Mouse (Mus musculus): ENCODE data around the gene Sebox. TPM values are rescaled to one million over a fixed set of nuclear protein-coding genes. Genes with fewer than 3 reads are reported as not detected.
"Not testable (repeated sequence)": the region's sequence is repeated elsewhere in the genome, so short reads cannot be mapped to it uniquely, and the experiment has no call there.

Gene Sebox
- total RNA-seq, 2 experiments from 2014 or later = not detected

DNA sequence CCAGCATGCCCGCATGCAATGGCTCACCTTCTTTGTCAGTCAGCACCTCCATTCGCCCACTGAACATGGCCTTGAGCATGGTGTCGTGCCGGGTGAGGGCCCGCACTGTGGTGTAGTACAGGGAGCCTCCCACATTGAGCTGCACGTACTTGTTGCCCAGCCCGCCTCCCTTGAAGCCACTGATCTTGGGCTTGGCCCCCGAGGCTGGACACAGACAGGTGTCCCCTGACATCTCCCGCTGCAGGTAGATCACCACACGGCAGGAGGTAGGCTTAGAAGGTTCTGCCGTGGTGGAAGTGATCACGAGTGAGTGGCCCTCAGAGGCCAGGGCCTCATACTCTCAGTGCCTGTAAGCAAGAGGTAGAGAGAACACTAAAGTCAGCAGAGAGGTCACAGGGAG, 26.8 kb downstream of the Sebox start:
- no peak for DNase-seq
- intact Hi-C loops (cut with DNase I; ENCODE audit: low total_unique reads) = no loop called here

DNA sequence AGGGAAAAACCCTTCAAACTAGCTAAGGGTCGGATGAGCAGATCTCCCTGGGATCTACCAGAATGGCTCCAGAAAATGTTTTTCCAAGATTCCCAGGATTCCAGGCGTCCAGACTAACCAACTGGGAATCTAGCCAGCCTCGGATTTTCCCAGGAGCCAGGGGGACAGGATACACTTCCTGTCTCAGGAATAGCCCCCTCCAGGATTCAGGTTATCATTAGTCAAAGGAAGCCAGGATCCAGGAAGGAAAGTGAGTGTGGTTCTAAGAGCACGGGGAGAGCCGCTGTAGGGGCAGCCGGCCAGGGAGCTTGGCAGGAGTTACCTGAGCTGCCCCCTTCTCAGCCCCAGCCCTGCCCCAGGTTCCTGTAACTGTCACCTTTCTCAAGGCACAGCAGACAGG, 27.8 kb downstream of the Sebox start:
- intact Hi-C loops (cut with DNase I; ENCODE audit: low total_unique reads) = no loop called here
- DNase-seq = peak; percentile 51

DNA sequence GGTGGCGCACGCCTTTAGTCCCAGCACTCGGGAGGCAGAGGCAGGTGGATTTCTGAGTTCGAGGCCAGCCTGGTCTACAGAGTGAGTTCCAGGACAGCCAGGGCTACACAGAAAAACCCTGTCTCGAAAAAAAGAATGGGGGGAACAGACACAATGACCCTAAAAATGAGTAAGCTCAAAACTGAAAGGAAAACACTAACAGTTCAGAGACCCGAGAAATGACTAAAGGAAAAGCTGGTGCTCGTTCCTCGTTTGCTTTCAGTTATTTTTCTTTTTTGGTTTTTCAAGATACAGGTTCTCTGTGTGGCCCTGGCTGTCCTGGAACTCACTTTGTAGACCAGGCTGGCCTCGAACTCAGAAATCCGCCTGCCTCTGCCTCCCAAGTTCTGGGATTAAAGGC, 28.3 kb downstream of the Sebox start:
- intact Hi-C loops (cut with DNase I; ENCODE audit: low total_unique reads); DNase-seq: not testable (repeated sequence)

DNA sequence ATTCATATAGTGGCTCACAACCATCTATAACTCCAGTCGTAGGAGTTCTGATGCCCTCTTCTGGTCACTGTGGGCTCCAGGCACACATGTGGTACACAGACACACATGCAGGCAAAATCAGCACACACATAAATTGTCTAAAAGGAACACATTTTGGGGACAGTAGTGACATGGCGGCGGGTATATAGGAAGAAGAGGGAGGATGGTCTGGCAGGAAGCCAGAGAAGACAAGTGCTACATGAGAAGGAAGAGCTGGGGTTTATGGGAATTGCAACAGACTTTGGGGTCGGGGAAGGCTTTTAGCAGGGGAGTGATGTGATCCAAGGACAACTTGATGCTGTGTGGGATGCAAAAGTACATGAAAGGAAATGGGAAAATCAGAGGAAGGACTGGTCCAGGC, 31.3 kb downstream of the Sebox start:
- no peak for DNase-seq
- intact Hi-C loops (cut with DNase I; ENCODE audit: low total_unique reads) = no loop called here

DNA sequence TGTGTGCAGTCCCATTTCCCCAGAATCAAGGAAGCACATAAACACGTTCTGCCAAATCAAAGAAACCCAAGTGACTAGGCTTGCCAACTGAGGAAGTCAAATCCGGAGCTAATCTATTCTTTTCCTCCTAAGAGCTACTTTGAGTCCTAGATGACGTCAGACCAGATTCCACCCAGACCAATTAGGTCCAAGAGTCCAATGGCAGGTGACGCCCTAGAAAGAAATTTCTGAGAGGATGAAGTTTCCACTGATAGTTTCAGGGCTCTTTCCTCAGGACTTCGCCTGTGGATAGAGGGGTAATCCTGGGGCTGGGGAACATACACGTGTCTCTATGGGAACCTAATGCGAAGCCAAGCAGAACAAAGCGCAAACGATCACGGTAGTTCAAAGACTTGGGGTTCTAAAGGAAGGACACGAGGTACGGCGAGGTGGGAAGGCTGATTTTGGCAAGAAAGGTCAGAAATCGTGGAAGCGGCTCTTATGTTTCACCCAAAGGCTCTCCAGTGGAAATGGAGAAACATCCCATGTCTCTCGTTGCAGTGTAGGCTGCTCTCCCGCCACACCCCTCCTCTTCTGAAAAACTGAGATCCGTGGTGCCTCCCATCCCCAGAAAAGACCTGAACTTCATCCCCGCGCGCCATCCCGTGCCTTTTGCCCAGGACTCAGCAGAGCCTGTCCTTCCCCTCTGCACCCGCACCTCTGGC, 32.3 kb downstream of the Sebox start:
- no peak for DNase-seq
- intact Hi-C loops (cut with DNase I; ENCODE audit: low total_unique reads) = no loop called here

DNA sequence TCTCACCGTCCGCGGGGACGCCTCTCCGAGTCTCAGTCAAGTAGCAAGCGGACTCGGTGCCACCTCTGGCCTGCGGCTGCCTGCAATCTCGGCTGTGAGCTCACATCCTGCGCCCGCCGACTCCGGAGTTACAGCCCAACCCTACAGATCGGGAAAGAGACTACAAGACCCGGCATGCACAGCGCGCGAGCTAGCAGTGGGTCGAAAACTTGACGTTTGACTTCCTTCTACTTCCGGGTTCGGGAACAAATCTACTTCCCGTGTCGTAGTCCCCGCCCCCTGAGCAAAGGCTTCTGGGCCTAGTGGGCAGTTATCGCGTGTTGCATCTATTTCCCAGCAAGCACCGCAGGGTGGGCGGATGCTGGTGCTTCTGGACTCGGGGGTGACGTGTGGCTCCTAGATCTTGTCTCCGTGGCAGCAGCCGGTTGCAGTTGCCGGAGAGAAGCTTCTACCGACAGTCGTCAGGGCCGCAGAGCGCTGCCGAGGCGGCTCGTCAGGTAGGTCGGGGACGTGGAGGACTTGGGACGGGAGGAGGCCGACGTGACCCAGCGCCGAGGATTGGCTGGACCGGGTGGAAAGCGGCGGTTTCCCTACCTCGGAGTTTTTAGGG, 32.9 kb downstream of the Sebox start, which contains the start of the genes Tnfaip1 and Ift20:
Gene Tnfaip1 (minus strand): TSS at position 253 of the 610 bp plus-strand sequence.
Gene Ift20 (plus strand): TSS at position 282 of the 610 bp plus-strand sequence.
- intact Hi-C loops (cut with DNase I; ENCODE audit: low total_unique reads) = no loop called here
- DNase-seq = peak; percentile 98

DNA sequence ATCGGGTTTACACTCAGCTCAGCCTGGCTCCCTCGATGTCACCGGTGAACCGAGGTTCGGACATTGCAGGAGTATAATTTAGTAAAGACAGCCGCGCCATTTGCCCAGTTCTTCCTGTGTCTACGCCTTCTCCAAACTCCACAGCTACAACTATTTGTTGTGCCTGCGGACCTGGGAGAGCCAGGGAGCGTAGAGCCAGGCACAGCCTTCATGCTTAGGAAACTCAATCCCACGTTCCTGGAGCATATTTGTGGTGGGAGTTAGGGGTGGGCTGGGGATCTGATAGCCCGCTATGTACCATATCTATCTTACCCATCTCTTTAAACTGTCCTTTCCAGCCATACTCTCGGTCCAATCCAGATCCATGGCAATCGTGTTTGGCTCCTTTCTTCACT, 33.4 kb downstream of the Sebox start:
- DNase-seq = no peak
- intact Hi-C loops (cut with DNase I; ENCODE audit: low total_unique reads) = no loop called here

DNA sequence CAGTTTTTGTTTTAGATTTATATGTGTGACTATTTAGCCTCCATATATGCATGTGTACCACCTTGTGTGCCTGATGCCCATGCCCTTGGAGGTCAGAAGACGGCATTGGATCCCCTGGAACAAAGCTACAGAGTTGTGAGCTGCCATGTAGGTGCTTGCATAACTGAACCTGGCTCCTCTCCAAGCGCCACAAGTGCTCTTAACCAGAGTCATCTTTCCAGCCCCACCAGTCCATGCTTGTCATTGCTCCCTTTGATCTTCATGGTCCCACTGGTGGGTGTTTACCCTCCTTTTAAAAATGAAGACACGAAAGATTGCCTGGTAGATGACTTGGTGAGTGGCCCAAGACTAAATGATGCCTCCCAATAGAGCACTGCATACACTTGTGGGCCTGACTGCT, 37.1 kb downstream of the Sebox start:
- intact Hi-C loops (cut with DNase I; ENCODE audit: low total_unique reads) = no loop called here
- no peak for DNase-seq

DNA sequence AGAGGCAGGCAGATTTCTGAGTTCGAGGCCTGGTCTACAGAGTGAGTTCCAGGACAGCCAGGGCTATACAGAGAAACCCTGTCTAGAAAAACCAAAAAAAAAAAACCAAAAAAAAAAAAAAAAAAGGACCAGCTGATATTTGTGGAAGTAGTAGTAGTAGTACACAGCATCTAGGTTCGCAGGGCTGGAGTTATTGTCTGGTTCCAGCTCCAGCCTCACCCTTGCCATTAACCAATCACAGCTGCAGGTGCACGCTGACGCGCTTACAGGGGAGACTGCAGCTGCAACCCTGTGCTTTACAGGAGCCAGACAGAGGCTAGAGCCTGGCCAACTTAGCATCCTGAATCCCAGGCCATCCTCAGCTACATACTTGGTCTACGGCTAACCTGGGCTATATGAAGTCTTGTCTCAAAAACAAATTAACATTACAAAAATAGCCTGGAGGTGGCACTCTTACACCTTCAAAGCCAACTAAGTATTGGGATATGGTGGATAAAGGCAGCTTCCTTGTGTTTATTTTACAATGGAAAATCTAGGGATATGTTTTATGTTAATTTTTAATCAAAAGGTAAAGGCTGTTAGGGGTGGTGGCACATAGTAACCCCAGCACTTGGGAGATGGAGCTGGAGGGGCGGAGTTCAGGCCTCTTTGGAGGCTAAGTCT, 41.3 kb downstream of the Sebox start:
- intact Hi-C loops (cut with DNase I; ENCODE audit: low total_unique reads) = no loop called here
- DNase-seq = no peak

DNA sequence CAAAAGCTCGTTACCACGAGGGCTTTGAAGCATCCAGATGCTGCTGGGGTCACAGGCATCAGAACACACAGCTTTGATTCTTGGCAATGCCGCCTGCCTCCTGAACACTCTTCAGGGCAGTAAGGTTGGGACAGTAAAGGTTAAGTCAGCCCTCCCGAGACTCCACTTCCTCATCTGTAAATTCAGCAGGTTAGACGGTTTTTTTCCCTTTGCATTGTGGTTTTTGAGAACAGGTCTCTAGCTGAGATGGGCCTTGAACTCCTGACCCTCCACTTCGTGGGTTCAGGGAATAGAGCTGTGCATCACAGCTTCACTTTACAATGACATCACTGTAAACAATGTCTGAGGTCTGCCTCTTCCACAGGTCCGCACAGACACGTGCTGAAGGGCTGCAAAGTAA, 41.9 kb downstream of the Sebox start:
- intact Hi-C loops (cut with DNase I; ENCODE audit: low total_unique reads) = no loop called here
- no peak for DNase-seq

DNA sequence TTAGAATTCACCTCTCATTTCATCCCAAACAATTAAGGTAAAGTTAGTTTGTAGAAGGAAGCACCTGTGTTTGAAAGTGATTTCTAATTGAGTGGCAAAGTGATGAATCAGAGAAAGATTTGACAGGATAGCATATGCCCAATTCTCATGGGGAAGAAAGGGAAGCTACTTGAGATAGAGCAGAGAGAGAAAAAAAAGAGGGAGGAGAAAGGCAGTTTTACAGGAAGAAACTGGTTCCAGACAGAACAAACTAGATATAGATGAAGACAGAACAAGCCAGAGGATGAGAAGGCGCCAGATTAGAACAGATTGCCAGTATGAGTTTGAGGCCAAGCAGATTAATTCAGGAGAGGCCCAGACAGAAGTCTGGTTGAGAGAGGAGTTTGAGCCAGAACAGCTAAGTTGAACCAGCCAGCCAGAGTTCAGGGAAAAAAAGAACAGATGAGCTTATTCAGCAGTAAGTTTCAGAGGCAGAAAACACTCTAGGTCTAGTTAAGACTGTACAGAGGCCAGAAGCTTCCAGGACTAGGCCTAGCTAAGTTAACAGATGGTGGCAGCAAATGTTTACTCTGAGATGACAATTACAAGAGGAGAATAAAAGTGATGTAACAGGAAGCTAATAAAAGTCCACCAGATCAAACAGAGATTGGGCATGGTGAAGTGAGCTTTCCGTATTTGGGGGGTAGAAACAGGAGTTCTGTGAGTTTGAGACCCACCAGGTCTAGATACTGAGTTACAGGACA, 44.6 kb downstream of the Sebox start:
- no peak for DNase-seq
- intact Hi-C loops (cut with DNase I; ENCODE audit: low total_unique reads) = no loop called here

DNA sequence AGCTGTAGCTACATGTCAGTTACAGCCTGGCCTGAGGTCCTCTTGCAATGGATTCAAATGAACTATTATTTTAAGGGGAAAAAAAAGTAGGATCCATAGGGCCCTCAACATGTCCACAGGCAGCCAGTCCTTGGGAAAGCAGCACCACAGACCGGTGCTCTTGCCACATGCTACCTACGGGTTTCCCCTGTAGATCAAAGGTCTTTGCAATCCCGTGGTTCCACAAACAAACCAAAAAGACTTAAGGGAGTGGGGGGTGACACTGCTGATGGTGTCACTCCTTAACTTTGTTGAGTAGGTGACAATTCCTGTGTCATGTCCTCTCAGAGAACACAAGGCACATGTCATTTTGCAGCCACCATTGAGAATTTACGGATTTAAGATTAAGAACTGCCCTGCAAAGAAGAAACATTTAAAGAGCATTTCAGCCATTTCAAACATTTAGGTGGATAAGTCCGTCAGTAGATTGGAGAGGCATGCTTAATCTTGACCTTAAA, 46.3 kb downstream of the Sebox start:
- intact Hi-C loops (cut with DNase I; ENCODE audit: low total_unique reads) = no loop called here
- DNase-seq = no peak

DNA sequence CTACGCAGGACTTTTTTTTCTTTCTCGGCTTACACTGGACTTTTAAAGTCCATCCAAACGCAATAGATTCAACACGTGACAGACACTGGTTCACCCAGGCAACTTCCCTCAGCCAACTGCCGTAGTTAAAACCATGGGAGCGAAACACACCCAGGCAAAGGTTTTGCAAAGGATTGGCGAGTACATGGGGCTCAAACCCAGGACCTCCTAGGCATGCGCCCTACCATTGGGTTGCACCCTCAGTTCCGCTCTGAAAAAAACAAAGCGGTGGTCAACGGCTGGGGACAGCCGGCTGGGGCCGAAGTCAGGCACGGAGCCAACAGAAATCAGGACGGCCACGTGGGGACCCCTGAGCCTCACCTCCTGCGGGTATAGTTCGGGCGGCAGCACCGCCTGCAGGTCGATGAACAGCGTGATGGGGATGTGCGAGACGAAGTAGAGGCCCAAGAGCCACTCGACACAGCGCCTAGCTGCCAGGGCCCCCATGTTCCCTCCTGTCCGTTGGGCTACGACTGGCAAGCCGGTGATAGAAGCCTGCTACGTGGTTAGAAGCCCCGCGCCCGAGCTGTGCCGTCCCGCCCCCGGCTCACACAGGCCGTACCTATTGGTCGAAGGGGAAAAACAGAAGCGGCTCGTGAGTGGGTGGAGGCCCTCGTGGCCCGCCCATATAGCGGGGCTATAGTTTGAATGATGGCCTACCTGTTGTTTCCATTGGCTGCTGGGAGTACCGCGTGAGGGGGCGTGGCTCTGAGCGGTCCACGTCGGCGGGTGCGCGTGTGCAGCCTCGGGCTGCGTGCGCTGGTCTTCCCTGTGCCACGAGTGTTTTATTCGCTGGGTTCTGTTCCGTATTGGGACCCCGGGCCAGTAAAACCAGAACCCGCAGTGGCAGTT, 47.2 kb downstream of the Sebox start, which contains the start of gene Tmem97:
Gene Tmem97 (minus strand): TSS at position 610 of the 891 bp plus-strand sequence.
- DNase-seq = peak; percentile 95
- intact Hi-C loops (cut with DNase I; ENCODE audit: low total_unique reads) = no loop called here

DNA sequence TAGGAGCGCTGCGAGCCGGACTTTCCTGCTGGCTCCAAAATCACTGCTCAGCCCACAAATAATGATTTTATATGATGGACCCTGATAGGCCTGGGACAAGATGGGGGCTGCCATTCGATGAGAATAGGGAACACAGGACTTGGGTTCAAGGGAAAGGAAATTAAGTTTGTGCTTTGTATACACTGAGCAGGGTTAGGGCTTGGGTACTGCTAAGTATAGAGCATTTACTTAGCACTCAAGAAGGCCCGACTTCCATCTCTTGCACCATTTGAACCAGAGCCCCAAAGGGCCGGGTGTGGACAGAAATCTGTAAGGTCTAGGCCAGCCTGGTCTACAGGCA, 47.8 kb downstream of the Sebox start:
- DNase-seq = no peak
- intact Hi-C loops (cut with DNase I; ENCODE audit: low total_unique reads) = no loop called here

Other genes starting within 250 kb of the Sebox start
- 100 to 1,000 TPM; 157 to 161 TPM for gene 2610507B11Rik, start 241.7 kb upstream of the Sebox start, total RNA-seq (2021)
- under 1 TPM; 0.31 to 0.62 TPM for gene BC030499, start 212.6 kb upstream of the Sebox start, total RNA-seq (2021)
- 1 to 10 TPM; 5.3 TPM for gene Spag5, start 201.9 kb upstream of the Sebox start, total RNA-seq (2021)
- gene Aldoc, start 180.5 kb upstream of the Sebox start, total RNA-seq (2021) = 1 to 10 TPM; 1.5 to 2.1 TPM
- 10 to 100 TPM; 23.1 to 25.1 TPM for gene Pigs, start 175.0 kb upstream of the Sebox start, total RNA-seq (2021)
- 10 to 100 TPM; 16.1 to 17.8 TPM for gene Unc119, start 160.0 kb upstream of the Sebox start, total RNA-seq (2021)
- not detected for gene Foxn1, start 116.9 kb upstream of the Sebox start, total RNA-seq (2021)
- gene Slc13a2, start 81.2 kb upstream of the Sebox start, total RNA-seq (2021) = not detected
- 1 to 10 TPM in 1 of 2 experiments, under 1 TPM in 1; 0.95 to 2.1 TPM for gene Slc46a1, start 37.8 kb upstream of the Sebox start, total RNA-seq (2021)
- gene Sarm1, start 5.7 kb upstream of the Sebox start, total RNA-seq (2021) = under 1 TPM; 0.55 to 0.72 TPM
- gene Vtn, start 4.4 kb upstream of the Sebox start, total RNA-seq (2021) = 10 to 100 TPM; 24.3 to 31.5 TPM
- gene Tmem199, start 8.7 kb downstream of the Sebox start, total RNA-seq (2021) = 10 to 100 TPM; 13.4 to 15.0 TPM
- 100 to 1,000 TPM; 102 to 113 TPM for gene Poldip2, start 8.7 kb downstream of the Sebox start, total RNA-seq (2021)
- 10 to 100 TPM; 33.7 to 36.5 TPM for gene Tnfaip1, start 32.9 kb downstream of the Sebox start, total RNA-seq (2021)
- 10 to 100 TPM; 18.0 to 25.1 TPM for gene Ift20, start 32.9 kb downstream of the Sebox start, total RNA-seq (2021)
- 1 to 10 TPM; 5.4 to 9.7 TPM for gene Tmem97, start 47.3 kb downstream of the Sebox start, total RNA-seq (2021)
- gene Nlk, start 193.9 kb downstream of the Sebox start, total RNA-seq (2021) = 1 to 10 TPM; 5.6 to 6.2 TPM
- gene Ccnq, start 248.3 kb downstream of the Sebox start, total RNA-seq (2021) = 10 to 100 TPM in 1 of 2 experiments, 1 to 10 TPM in 1; 9.4 to 13.1 TPM

Measured in gastrocnemius, postnatal 14 days (tissue).